Mouse (Mus musculus) stomach, postnatal 0 days (tissue): ENCODE measurements at regions not wholly inside any gene's neighbourhood (a gene's known extent, or its start where the extent isn't known, plus 50 kb on each side); places are given as distances from the start of the nearest gene placed in this dataset.

Source experiments
- ATAC-seq: fragments of 200-750 bp; cut with Nextera tagmentation; 2 replicates; pipeline ENCODE4 v1.8.0; 2017; ENCODE audit not compliant: low FRiP score, low TSS enrichment
- DNase-seq: peaks from one replicate; pipeline ENCODE4 v3.0.0-alpha.2; 2016; ENCODE audit warnings: low spot score
- H3K27ac ChIP-seq: fragments of 300-500 bp; sonication (generic); replicated peaks from 2 replicates; pipeline ENCODE4 v1.5.1; 2014; ENCODE audit warnings: mild to moderate bottlenecking, control low read depth
- H3K27me3 ChIP-seq: fragments of 300-500 bp; sonication (generic); 2 replicates; pipeline ENCODE4 v1.6.1; 2014; ENCODE audit warnings: low read length; ENCODE audit not compliant: control insufficient read depth, insufficient read depth
- H3K36me3 ChIP-seq: fragments of 300-500 bp; sonication (generic); 2 replicates; pipeline ENCODE4 v1.6.1; 2014; ENCODE audit warnings: low read length, mixed read lengths; ENCODE audit not compliant: control insufficient read depth, insufficient read depth
- H3K4me1 ChIP-seq: fragments of 300-500 bp; sonication (generic); replicated peaks from 2 replicates; pipeline ENCODE4 v1.6.1; 2014; ENCODE audit warnings: antibody characterized with exemption; ENCODE audit not compliant: control insufficient read depth, insufficient read depth
- H3K4me2 ChIP-seq: fragments of 300-500 bp; sonication (generic); replicated peaks from 2 replicates; pipeline ENCODE4 v1.6.1; 2014; ENCODE audit warnings: low read depth, mild to moderate bottlenecking, control low read depth, moderate library complexity
- H3K4me3 ChIP-seq: fragments of 300-500 bp; sonication (generic); 2 replicates; pipeline ENCODE4 v1.5.1; 2014; ENCODE audit warnings: low read depth, low read length, control low read depth
- H3K9ac ChIP-seq: fragments of 300-500 bp; sonication (generic); 2 replicates; pipeline ENCODE4 v1.6.1; 2014; ENCODE audit warnings: mild to moderate bottlenecking, low read length, control low read depth, mixed read lengths
- H3K9me3 ChIP-seq: fragments of 300-500 bp; sonication (generic); 2 replicates; pipeline ENCODE4 v1.6.1; 2016; ENCODE audit warnings: low read length; ENCODE audit not compliant: control insufficient read depth
- CTCF ChIP-seq: IDR thresholded peaks from 2 replicates; pipeline ENCODE4 v1.5.1; 2016; ENCODE audit warnings: antibody characterized with exemption, low read depth, mild to moderate bottlenecking, moderate library complexity
- EP300 ChIP-seq: optimal IDR thresholded peaks from 2 replicates; pipeline ENCODE3; 2016; ENCODE audit warnings: antibody characterized with exemption
- WGBS: fragments of 180-500 bp; shearing (Covaris S2); extraction: QIAGEN DNeasy Blood & Tissue Kit; methylation state at CpG from one replicate; pipeline ENCODE4 v1.1.7; 2014; 5-methylcytosine and 5-hydroxymethylcytosine counted together

DNA sequence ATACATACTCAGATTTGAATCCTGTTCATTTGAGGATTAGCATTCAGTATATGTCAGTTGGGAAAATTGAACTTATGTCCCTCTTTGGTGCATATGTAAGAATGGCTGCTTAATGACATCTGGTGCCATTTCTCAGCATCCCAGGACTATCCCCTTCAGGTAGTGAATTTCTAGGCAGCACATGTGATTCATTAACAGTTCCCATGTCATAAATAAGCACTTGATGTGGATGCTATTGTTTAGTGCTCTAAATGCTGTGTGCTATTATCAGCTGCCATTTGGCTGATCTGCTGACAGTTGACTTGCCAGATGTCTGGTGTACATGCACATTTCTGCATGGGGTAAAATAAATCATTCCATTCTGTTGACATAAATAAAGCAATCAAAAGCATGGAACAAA is 467.0 kb upstream of the Cblb start:
- no peaks in the 10 kb centered on the region for H3K4me1 ChIP-seq
- no peak overlapping the region for H3K4me3 ChIP-seq
- no peak for DNase-seq
- no peaks in the 10 kb centered on the region for H3K27me3 ChIP-seq
- H3K27ac ChIP-seq, result no peak overlapping the region
- H3K4me2 ChIP-seq, result no peak overlapping the region
- TF ChIP-seq EP300, result no peak
- TF ChIP-seq CTCF, result no peak
- no peak for ATAC-seq
- no peak overlapping the region for H3K9ac ChIP-seq
- no peaks in the 10 kb centered on the region for H3K9me3 ChIP-seq
- H3K36me3 ChIP-seq, result no peaks in the 10 kb centered on the region

DNA sequence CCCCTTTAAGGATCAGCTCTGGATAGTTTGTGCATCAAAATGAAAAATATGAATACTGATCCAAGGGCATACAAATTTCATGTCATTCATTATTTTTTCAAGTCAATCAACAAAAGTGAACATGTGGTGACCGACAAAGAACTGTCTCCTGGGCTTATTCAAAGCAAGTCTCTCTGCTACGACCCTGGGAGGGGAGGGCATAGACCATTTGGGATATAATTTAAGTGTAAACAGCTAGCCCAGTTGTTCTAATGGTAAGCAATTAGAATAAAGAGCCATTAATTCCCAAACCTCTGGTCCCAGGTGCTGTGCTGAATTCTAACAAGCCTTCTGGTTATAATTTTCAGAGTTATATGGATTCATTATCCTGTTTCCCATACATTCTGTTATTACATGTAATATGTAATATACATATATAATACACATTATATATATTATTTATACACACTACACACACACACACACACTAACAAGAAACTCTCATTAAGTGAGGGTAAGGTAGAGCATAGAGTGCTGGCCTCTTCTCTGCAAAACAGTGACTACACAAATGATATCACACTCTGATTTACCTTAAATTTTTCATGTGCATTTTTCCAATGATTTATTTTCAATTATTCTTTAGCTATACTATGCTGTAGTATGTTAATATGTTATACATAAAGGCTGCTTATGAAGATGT is 453.0 kb upstream of the Cblb start:
- Histone ChIP-seq H3K4me3 (no peak overlapping the region), H3K4me2 (no peak overlapping the region), H3K9ac (no peak overlapping the region), H3K27me3 (no peaks in the 10 kb centered on the region), H3K36me3 (no peaks in the 10 kb centered on the region), H3K9me3 (no peaks in the 10 kb centered on the region), H3K4me1 (no peaks in the 10 kb centered on the region), H3K27ac (no peak overlapping the region)
- DNase-seq (no peak), ATAC-seq (no peak)
- no peak for TF ChIP-seq EP300
- TF ChIP-seq CTCF, result no peak
- 68% methylated on average over 2 of the region's 2 CpGs for WGBS

DNA sequence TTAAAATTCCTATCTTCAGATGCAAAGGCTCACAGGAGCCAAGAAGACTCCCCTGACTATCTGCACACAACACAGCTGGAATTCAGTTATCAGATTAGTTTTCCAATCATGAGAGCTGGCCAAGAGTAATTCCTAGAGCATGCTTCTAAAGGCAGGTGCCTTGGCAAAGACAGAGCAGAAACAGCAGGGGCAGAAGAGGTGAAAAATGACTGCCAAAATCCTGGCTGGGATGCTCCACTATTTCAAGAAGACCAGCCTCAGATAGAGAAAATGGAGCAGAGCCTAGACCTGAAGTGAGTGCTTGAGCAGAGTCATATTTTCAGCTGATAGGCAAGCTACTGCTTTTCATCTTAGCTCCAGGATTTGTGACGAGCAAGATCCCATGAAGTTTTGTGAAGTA is 450.5 kb upstream of the Cblb start:
- no peak for ATAC-seq
- H3K9me3 ChIP-seq, result no peaks in the 10 kb centered on the region
- no peak for TF ChIP-seq CTCF
- no peak for TF ChIP-seq EP300

DNA sequence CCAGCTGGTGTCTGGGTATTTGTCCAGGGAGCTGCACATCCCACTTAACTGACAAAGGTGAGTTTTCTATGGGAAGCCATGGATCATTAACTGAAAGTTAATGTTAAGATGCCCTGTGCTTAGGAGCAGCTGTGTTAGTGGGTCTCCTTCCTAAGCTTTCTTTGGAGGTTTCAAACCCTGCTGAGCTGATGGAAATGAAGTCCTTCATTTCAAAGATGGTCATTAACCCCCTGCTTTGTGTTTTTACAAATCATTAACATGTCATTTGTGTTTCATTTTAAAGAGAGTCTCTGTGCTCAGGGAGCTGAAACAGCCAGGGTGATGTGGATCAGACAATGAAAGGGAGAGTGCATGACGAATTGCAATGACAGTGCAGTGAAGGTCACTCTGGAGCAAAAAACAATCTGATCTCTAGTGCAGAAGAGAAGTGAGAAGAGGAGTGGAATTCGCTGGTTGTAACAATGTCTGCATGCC is 441.1 kb upstream of the Cblb start:
- WGBS, result 43% methylated on average over 2 of the region's 2 CpGs
- TF ChIP-seq EP300 (no peak), CTCF (no peak)

More for the DNA sequence above, 450.5 kb upstream of the Cblb start:
- Histone ChIP-seq H3K27ac (no peak overlapping the region), H3K27me3 (no peaks in the 10 kb centered on the region), H3K4me2 (no peak overlapping the region), H3K36me3 (no peaks in the 10 kb centered on the region), H3K4me3 (no peak overlapping the region), H3K9ac (no peak overlapping the region), H3K4me1 (no peaks in the 10 kb centered on the region)
- 73% methylated on average over 1 of the region's 1 CpGs for WGBS
- DNase-seq, result no peak

DNA sequence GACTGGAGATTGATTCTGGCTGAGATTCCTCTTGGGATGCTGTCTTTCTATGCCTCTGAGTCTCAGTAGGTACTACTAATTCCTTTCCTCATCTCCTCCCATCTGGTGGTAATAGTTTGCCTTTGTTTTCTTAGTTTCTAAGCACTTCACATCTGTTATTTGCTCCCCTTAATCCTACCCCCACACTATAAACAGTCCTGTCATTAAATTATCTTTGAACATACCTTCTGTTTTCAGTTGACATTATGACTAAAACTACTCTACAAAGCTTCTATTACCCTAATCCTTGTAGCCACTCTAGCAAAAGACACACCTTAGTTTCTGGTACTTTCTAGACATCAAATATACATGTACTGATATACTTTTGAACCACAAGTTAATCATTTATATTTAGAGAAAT is 413.4 kb upstream of the Cblb start:
- ATAC-seq (peak; percentile 91), DNase-seq (no peak)
- no peak overlapping the region for H3K27ac ChIP-seq
- H3K27me3 ChIP-seq, result no peaks in the 10 kb centered on the region
- no peaks in the 10 kb centered on the region for H3K4me1 ChIP-seq
- H3K9me3 ChIP-seq, result no peaks in the 10 kb centered on the region
- H3K4me2 ChIP-seq, result no peak overlapping the region
- H3K36me3 ChIP-seq, result no peaks in the 10 kb centered on the region
- H3K4me3 ChIP-seq, result no peak overlapping the region
- H3K9ac ChIP-seq, result no peak overlapping the region
- TF ChIP-seq CTCF, result no peak

More for the DNA sequence above, 441.1 kb upstream of the Cblb start:
- H3K9me3 ChIP-seq, result no peaks in the 10 kb centered on the region
- no peak overlapping the region for H3K4me2 ChIP-seq
- H3K27ac ChIP-seq, result no peak overlapping the region
- no peak overlapping the region for H3K4me3 ChIP-seq
- H3K27me3 ChIP-seq, result no peaks in the 10 kb centered on the region
- ATAC-seq, result no peak
- DNase-seq, result no peak
- no peak overlapping the region for H3K9ac ChIP-seq
- H3K4me1 ChIP-seq, result no peaks in the 10 kb centered on the region
- no peaks in the 10 kb centered on the region for H3K36me3 ChIP-seq

DNA sequence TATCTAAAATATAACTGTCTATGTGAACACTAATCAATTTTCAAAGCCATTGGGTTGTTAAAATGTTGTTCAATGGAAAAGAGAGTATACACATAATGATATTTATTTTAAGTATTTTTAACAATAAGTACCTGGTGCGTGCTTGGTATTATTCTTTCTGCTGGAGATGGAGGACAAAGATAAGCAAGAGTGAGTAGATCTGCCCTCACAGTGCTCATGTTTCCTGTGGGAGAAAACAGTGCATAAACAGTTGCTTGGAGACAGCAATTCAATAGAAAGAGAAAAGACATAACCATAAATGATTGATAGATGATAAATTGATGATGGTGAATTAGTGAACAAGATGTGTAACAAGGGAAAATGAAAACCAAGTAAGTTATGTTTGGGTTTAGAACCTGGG is 384.4 kb upstream of the Cblb start:
- Histone ChIP-seq H3K4me2 (no peak overlapping the region), H3K9me3 (no peaks in the 10 kb centered on the region), H3K4me1 (no peaks in the 10 kb centered on the region), H3K4me3 (no peak overlapping the region), H3K36me3 (no peaks in the 10 kb centered on the region), H3K9ac (no peak overlapping the region), H3K27ac (no peak overlapping the region), H3K27me3 (no peaks in the 10 kb centered on the region)
- TF ChIP-seq EP300 (no peak), CTCF (no peak)
- no peak for ATAC-seq
- DNase-seq, result no peak
- WGBS, result 74% methylated on average over 1 of the region's 1 CpGs
